Mouse (Mus musculus): ENCODE measurements around the gene Miip. TPM values are rescaled to one million over a fixed set of nuclear protein-coding genes. Genes with fewer than 3 reads are reported as not detected.
"Not testable (repeated sequence)": the region's sequence is repeated elsewhere in the genome, so short reads cannot be mapped to it uniquely, and the experiment has no call there.

The Miip gene
- polyA plus RNA-seq, 1 experiment from 2014 or later = 34.6 TPM

DNA sequence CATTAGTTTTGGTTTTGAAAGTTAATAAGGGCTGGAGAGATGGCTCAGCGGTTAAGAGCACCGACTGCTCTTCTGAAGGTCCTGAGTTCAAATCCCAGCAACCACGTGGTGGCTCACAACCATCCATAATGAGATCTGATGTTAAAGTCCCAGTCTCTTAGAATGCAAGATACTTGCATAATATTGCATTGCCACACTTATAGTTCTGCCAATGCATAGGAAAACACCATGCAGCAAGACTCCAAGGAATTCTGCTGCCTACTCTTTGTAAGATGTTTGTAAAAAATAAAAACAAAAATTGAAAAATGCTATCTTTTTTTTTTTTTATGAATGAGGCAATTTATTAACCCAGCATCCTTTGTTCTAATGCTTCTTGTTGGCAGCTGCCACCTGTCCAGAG lies 47.2 kb downstream of the Miip start:
- H3K4me1 ChIP-seq; H3K27me3 ChIP-seq (replicated peaks); ATAC-seq (ENCODE audit: insufficient read depth, low FRiP score, low read depth); H3K9ac ChIP-seq; H3K27ac ChIP-seq; H3K4me3 ChIP-seq (replicated peaks); H3K4me2 ChIP-seq: not testable (repeated sequence)
- 93% methylated on average over 3 of the region's 3 CpGs for WGBS
- Histone ChIP-seq H3K9me3 (peaks cover 29% of the 10 kb centered on the region), H3K36me3 (peaks cover 13% of the 10 kb centered on the region)

DNA sequence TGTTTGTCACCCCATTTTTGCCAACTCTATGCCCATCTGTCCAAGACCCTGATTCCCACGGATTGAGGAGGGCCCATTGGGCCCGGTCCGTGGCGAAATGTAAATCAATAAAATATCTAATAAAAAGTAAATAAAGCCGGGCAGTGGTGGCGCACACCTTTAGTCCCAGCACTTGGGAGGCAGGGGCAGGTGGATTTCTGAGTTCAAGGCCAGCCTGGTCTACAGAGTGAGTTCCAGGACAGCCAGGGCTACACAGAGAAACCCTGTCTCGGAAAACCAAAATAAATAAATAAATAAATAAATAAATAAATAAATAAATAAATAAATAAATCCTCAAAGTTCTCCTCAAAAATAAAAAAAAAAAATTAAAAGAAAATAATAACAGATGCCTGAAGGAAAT lies 49.0 kb downstream of the Miip start:
- H3K27me3 ChIP-seq (replicated peaks); H3K4me2 ChIP-seq; H3K27ac ChIP-seq; H3K4me1 ChIP-seq; ATAC-seq (ENCODE audit: insufficient read depth, low FRiP score, low read depth); H3K9ac ChIP-seq; H3K36me3 ChIP-seq; H3K4me3 ChIP-seq (replicated peaks): not testable (repeated sequence)
- H3K9me3 ChIP-seq = 0 out of 2 replicates have a peak, but pooled peaks cover 16% of the 10 kb centered on the region
- WGBS = 78% methylated on average over 7 of the region's 7 CpGs

DNA sequence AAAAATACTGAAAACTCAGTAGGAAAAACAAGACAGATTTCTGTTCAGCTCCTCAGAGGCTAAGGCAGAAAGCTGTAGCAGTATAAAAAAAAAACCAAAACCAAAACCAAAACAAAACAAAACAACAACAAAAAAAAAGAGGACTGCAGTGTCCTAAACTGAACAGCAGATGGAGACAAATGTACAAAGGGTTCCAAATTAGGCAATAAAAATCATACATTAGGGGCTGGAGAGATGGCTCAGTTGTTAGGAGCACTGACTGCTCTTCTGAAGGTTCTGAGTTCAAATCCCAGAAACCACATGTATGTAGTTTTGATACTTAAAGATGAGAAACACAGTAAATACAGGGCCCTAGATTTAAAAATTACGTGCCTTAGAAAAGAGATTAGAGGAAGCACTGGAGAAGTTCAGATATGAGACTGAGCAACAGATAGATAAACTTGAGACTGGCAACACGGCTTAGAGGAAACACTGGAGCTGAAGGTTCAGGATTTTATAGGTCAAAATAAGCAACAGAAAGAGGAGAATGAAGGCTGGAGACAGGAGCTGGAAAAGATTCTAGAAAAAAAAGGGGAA lies 53.9 kb downstream of the Miip start:
- H3K27ac ChIP-seq = no peak overlapping the region
- 78% methylated on average over 2 of the region's 2 CpGs for WGBS
- H3K4me3 ChIP-seq (replicated peaks) = no peak overlapping the region
- H3K9ac ChIP-seq = no peak overlapping the region
- H3K9me3 ChIP-seq = no peaks in the 10 kb centered on the region
- no peaks in the 10 kb centered on the region for H3K27me3 ChIP-seq (replicated peaks)
- H3K36me3 ChIP-seq = no peaks in the 10 kb centered on the region
- H3K4me1 ChIP-seq = no peaks in the 10 kb centered on the region
- ATAC-seq (ENCODE audit: insufficient read depth, low FRiP score, low read depth) = no peak
- no peak overlapping the region for H3K4me2 ChIP-seq

DNA sequence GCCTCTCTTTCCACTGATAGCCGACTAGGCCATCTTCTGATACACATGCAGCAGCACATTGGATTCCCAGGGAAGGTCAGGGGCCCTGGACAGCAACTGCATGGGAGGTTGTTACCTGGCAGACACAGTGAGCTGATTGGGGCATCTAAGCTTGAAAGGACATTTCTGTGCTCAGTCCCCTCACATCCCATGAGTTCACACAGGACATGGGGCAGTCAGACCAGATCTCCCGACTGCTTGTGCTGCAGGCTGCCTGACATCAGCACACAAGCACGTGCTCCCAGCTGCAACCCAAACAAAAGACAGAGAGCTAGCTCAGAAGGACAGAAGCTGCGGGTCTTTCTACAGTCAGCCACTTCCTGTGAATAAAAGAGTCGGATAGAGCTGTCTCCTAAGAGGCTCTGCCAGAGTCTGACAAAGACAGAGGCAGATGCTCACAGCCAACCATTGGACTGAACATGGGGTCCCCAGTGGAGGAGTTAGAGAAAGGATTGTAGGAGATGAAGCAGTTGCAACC lies 55.3 kb downstream of the Miip start:
- H3K9ac ChIP-seq = no peak overlapping the region
- 45% methylated on average over 5 of the region's 5 CpGs for WGBS
- no peak overlapping the region for H3K4me2 ChIP-seq
- no peaks in the 10 kb centered on the region for H3K36me3 ChIP-seq
- no peaks in the 10 kb centered on the region for H3K9me3 ChIP-seq
- no peak for ATAC-seq (ENCODE audit: insufficient read depth, low FRiP score, low read depth)
- no peaks in the 10 kb centered on the region for H3K4me1 ChIP-seq
- H3K27me3 ChIP-seq (replicated peaks) = no peaks in the 10 kb centered on the region
- H3K4me3 ChIP-seq (replicated peaks) = no peak overlapping the region
- no peak overlapping the region for H3K27ac ChIP-seq

Other genes with a start within 250 kb of the Miip start
- gene Zfp979, start 226.3 kb downstream of the Miip start, polyA plus RNA-seq (2015; fragmentation: Nextera tagmentation; extraction: Ambion mirVana) = 2.4 and 2.6 TPM in 2 replicates
- not detected in 2 replicates for gene Zfp534, start 166.3 kb downstream of the Miip start, polyA plus RNA-seq (2015; fragmentation: Nextera tagmentation; extraction: Ambion mirVana)
- 8.6 and 9.3 TPM in 2 replicates for gene Zfp984, start 59.0 kb downstream of the Miip start, polyA plus RNA-seq (2015; fragmentation: Nextera tagmentation; extraction: Ambion mirVana)
- gene Zfp933, start 20.4 kb downstream of the Miip start, polyA plus RNA-seq (2015; fragmentation: Nextera tagmentation; extraction: Ambion mirVana) = 4.4 and 5.7 TPM in 2 replicates
- 8.8 and 9.8 TPM in 2 replicates for gene Fv1, start 163 bp upstream of the Miip start, polyA plus RNA-seq (2015; fragmentation: Nextera tagmentation; extraction: Ambion mirVana)
- gene Mfn2, start 35.9 kb upstream of the Miip start, polyA plus RNA-seq (2015; fragmentation: Nextera tagmentation; extraction: Ambion mirVana) = 32.1 and 37.8 TPM in 2 replicates
- gene Plod1, start 68.0 kb upstream of the Miip start, polyA plus RNA-seq (2015; fragmentation: Nextera tagmentation; extraction: Ambion mirVana) = 43.7 and 47.9 TPM in 2 replicates
- gene 2510039O18Rik, start 72.1 kb upstream of the Miip start, polyA plus RNA-seq (2015; fragmentation: Nextera tagmentation; extraction: Ambion mirVana) = 17.4 and 17.7 TPM in 2 replicates
- 0.23 TPM in 1 of 2 replicates, not detected in the other for gene Nppb, start 117.0 kb upstream of the Miip start, polyA plus RNA-seq (2015; fragmentation: Nextera tagmentation; extraction: Ambion mirVana)
- 2.4 and 2.6 TPM in 2 replicates for gene Nppa, start 131.9 kb upstream of the Miip start, polyA plus RNA-seq (2015; fragmentation: Nextera tagmentation; extraction: Ambion mirVana)
- gene Clcn6, start 170.0 kb upstream of the Miip start, polyA plus RNA-seq (2015; fragmentation: Nextera tagmentation; extraction: Ambion mirVana) = 5.1 and 6.1 TPM in 2 replicates
- gene Mthfr, start 170.3 kb upstream of the Miip start, polyA plus RNA-seq (2015; fragmentation: Nextera tagmentation; extraction: Ambion mirVana) = 16.7 and 20.9 TPM in 2 replicates
- 13.7 and 14.1 TPM in 2 replicates for gene Agtrap, start 219.2 kb upstream of the Miip start, polyA plus RNA-seq (2015; fragmentation: Nextera tagmentation; extraction: Ambion mirVana)

Data from stomach, embryonic 15.5 days (tissue).